Mouse (Mus musculus): ENCODE data around the gene Gm34302.

Gene Gm34302

DNA sequence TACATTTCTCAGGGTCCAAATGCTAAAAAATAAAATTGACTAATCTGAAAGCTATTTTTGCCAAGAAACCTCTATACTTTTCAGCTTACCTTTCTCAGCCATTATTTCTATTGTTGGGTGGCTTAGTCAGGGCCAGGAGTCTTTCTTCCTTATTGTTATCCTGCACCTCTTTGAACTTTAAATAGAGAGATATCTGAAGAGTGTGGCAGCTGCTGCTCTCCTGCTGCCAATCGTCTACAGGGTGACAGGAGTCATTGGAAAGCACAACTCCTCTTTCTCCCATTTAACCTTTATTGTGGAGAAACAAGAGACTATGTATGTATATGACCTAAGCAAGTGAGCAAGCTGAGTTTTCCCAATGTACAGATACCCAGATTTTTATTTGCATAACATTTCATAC lies at the start of gene Gm34302:
Gene Gm34302 (minus strand): TSS at position 154 of the 400 bp plus-strand sequence.
- no peak for DNase-seq (ENCODE audit: low spot score)

- DNase-seq (ENCODE audit: low spot score): no peak
Observed at GRCm38 (mm10) chr3:63531847-63532246, 48.2 kb upstream of the Gm34302 start.

- DNase-seq (ENCODE audit: low spot score): no peak
Observed at GRCm38 (mm10) chr3:63517681-63518080, 34.0 kb upstream of the Gm34302 start.

- peak; percentile 57 for DNase-seq (ENCODE audit: low spot score)
Observed at GRCm38 (mm10) chr3:63516279-63516678, 32.6 kb upstream of the Gm34302 start.

DNA sequence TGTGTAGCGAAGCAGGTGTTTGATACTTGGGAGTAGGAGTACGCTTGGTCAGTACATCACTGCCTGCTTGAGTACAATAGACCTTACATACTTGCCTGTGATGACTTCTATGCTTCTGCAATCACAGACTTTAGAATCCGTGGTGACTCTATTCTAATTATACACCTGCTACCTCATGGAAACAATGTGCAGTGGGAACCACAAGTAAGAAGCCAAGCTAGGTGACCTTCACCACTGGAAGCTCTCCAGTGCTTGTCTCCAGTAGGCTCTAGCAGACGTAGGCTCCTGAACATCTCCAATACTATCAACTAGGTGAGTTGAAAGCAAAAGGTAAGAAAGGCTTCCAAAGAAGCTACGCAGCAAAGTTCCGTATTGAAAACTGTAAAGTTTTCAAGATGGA lies 27.6 kb upstream of the Gm34302 start:
- DNase-seq (ENCODE audit: low spot score): no peak

DNA sequence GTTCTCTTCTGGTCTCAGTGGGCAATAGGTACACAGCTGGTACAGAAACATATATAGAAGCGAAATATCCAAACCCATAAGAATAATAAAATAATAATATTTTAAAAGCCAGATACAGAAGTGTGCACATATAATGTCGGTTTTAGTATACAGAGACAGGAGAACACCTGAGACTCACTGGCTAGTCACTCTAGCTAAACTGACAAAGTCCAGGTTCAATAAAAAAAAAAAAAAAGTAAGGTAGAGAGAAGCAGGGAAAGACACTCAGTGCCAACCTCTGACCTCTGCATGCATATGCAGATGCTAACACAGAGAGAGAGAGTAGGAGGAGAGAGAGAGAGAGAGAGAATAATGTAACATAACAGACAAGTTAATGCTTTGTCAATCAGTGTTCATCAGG lies 25.8 kb upstream of the Gm34302 start:
- DNase-seq (ENCODE audit: low spot score): no peak

- DNase-seq (ENCODE audit: low spot score): no peak
Observed at GRCm38 (mm10) chr3:63508924-63509323, 25.2 kb upstream of the Gm34302 start.

DNA sequence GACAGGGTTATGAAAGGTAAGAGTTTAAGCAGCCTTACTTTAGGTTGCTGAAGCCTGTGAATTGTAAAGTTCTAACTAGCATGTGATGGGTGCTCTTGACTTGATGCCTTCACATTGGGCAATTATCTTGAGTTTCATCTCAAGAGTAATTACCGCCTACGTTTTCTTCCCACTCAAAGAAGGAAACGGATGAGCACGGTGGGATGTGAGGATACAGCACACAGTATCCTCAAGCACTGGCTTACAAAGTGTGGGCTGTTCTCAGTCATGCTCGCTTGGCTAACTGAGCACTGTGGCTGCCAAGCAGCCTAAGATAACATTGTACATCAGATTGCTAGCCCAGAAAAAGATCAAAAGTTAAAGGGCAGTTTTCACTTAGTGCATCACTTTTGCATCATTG lies 20.8 kb upstream of the Gm34302 start:
- no peak for DNase-seq (ENCODE audit: low spot score)

DNA sequence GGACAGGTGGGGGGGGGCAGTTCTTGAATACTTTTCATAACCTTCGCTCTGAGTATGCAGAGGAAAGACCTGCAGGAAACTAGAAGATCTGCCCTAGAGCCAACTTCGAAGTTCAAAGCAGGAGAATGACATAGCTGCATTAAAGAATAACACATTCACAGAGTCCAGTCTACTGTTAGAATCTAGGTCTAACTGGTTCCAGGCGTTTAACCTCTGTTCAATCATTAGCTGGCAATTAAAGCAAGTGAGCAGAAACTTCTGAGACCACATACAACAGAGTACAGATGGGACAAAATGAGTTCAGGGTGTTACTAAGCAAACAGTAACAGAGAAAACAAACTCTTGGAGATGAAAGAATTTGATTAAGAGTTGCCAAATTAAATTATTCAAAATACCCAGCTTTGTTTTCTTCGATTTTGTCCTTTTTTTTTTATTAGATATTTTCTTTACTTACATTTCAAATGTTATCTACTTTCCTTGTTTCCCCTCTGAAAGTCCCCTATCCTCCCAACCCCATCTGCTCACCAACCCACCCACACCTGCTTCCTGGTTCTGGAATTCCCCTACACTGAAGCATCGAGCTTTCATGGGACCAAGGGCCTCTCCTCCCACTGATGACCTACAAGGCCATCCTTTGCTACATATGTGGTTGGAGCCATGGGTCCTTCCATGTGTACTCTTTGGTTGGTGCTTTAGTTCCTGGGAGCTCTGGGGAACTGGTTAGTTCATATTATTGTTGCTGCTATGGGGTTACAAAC lies 11.1 kb upstream of the Gm34302 start:
- DNase-seq (ENCODE audit: low spot score): no peak

DNA sequence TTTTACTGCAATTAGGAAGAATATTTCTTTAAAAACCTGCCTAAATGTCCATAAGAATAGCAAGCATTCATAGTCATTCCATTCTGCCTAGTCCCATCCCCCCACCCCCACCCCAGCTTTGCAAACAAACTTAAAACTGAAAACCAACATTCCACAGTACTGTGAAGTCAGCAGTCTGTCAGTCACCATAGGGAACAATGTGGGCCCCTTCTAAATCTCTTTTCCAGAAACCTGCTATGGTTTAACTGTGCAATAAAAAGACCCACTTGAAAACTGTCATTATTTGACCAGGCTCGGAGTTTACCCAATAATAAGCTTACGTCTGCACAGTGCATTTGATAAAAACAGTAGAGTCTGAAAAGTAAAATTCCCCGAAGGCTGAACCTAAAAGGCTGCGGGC lies 9.9 kb upstream of the Gm34302 start:
- no peak for DNase-seq (ENCODE audit: low spot score)

DNA sequence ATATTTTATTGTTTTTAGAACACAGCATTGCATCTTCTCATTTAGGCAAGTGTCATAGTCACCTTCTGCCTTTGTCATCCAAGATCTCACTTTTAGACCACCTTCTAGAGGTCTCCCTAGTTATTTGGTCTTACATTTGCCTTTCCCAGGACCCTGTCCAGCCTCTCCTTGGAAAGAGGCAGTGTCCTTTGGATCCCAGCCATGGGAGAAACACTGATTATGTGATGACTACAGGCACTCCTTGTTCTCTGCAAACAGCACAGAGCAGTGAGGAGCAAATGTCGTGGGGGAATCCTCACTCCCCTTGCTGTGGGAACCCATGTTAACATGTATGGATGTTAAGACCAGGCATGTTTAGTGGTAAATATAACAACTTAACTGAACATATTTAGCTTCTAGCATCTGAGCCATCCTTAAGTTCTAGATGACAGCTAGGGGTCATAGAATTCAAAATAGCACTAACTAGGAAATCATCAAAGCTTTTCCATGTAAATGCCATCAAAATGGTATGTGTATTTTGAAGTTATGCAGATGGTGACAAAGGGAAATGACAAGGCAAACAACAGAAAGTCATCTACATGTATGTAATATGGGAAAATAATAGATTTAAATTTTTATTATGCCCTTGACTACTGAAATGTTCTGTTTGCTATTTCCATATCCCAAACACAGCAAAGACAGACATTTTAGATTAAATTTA lies 43.1 kb downstream of the Gm34302 start:
- DNase-seq (ENCODE audit: low spot score): peak; percentile 41

DNA sequence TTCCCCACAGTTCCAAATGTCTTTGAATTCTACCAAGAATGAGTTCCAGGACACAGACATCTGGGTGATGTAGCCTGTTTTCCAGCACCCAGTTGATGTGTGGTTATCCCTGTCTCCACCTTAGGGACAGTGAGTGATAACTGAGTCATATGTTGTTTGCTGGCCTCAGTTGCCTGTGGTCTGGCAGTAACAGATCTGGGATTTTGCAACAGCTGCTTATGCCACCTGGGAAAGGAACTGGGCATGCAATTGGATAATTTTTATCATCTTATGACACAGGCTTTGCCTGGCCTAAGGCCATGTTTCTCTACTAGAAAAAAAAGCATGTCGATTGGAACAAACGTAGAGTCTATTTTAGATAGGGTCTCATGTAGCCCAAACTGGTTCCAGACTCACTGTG lies 43.9 kb downstream of the Gm34302 start:
- DNase-seq (ENCODE audit: low spot score): peak; percentile 71

- no peak for DNase-seq (ENCODE audit: low spot score)
Observed at GRCm38 (mm10) chr3:63438898-63439297, 44.8 kb downstream of the Gm34302 start.
